Mouse (Mus musculus): Measurements from ENCODE around the gene 2510002D24Rik.

- no peak for TF ChIP-seq CTCF (IDR thresholded peaks at IDR 0.05; ENCODE audit: low read depth, low read length)
- TF ChIP-seq POLR2A (IDR thresholded peaks at IDR 0.05; ENCODE audit: borderline replicate concordance, low read depth, low read length): no peak
Observed at GRCm38 (mm10) chr16:18877386-18878090, 41.2 kb downstream of the 2510002D24Rik start.

Measured in bone marrow macrophage, adult 2 months (primary cell).